Mouse (Mus musculus) liver, embryonic 11.5 days (tissue): ENCODE measurements around the gene G3bp1. TPM values are rescaled to one million over a fixed set of nuclear protein-coding genes. Genes with fewer than 3 reads are reported as not detected.

Experiments used
- ATAC-seq: fragments of 200-750 bp; cut with Nextera tagmentation; replicated peaks from 2 replicates; pipeline ENCODE4 v1.8.0; 2017; ENCODE audit warnings: moderate number of reproducible peaks, mild to moderate bottlenecking, moderate TSS enrichment, moderate library complexity; ENCODE audit not compliant: low FRiP score
- DNase-seq: peaks from one replicate; pipeline ENCODE4 v3.0.0-alpha.2; 2017; ENCODE audit warnings: low spot score
- H3K27ac ChIP-seq: fragments of 300-500 bp; sonication (generic); 2 replicates; pipeline ENCODE4 v1.5.1; 2014; ENCODE audit warnings: mild to moderate bottlenecking, low read depth, low read length, control low read depth
- H3K27me3 ChIP-seq: fragments of 300-500 bp; sonication (generic); replicated peaks from 2 replicates; pipeline ENCODE4 v1.6.1; 2014; ENCODE audit warnings: low read length, mixed read lengths; ENCODE audit not compliant: control insufficient read depth, insufficient read depth
- H3K36me3 ChIP-seq: fragments of 300-500 bp; sonication (generic); 2 replicates; pipeline ENCODE4 v1.6.1; 2014; ENCODE audit warnings: mild to moderate bottlenecking, low read length, moderate library complexity, mixed read lengths; ENCODE audit not compliant: control insufficient read depth, insufficient read depth
- H3K4me1 ChIP-seq: fragments of 300-500 bp; sonication (generic); replicated peaks from 2 replicates; pipeline ENCODE4 v1.6.1; 2014; ENCODE audit warnings: low read length, mixed read lengths; ENCODE audit not compliant: control insufficient read depth, insufficient read depth
- H3K4me2 ChIP-seq: fragments of 300-500 bp; sonication (generic); 2 replicates; pipeline ENCODE4 v1.6.1; 2014; ENCODE audit warnings: mild to moderate bottlenecking, control low read depth, moderate library complexity
- H3K4me3 ChIP-seq: fragments of 300-500 bp; sonication (generic); 2 replicates; pipeline ENCODE4 v1.5.1; 2014; ENCODE audit warnings: low read depth, low read length, control low read depth
- H3K9ac ChIP-seq: fragments of 300-500 bp; sonication (generic); 2 replicates; pipeline ENCODE4 v1.6.1; 2014; ENCODE audit warnings: low read depth, low read length, control low read depth
- H3K9me3 ChIP-seq: fragments of 300-500 bp; sonication (generic); 2 replicates; pipeline ENCODE4 v1.6.1; 2016; ENCODE audit warnings: low read length, inconsistent platforms, mixed read lengths; ENCODE audit not compliant: control insufficient read depth
- WGBS: fragments of 180-500 bp; shearing (Covaris S2); extraction: QIAGEN DNeasy Blood & Tissue Kit; methylation state at CpG from one replicate; pipeline ENCODE4 v1.1.7; 2014; 5-methylcytosine and 5-hydroxymethylcytosine counted together
- polyA plus RNA-seq: library from polyadenylated mRNA; unstranded; fragments of >200 nt; fragmentation: Nextera tagmentation; extraction: Ambion mirVana; gene quantifications from 2 replicates; pipeline ENCODE4 v1.2.1, GENCODE M21; 2014

G3bp1 gene
- polyA plus RNA-seq, 1 experiment from 2014 or later = 204 TPM

DNA sequence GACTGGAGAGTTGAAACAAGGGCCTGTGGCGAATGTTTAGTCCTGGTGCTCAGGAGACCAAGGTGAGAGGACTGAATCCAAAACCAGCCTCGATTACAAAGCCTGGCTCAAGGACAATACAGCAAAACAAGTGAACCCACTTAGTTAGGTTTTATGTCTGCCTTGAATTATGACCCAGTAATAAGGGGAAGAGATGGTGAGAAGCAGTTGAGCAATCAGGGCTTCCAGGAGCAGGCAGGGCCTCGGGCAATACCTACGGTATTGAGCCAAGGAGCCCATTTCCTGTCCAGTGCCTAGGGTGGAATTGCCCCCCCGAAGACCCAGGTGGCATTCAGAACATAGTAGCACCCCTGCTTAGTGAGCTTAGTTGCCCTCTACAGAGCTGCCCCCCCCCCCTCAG lies 33.4 kb downstream of the G3bp1 start:
- H3K4me1 ChIP-seq = no peaks in the 10 kb centered on the region
- no peak overlapping the region for H3K4me2 ChIP-seq
- ATAC-seq (no peak), DNase-seq (no peak)
- peaks cover 24% of the 10 kb centered on the region for H3K36me3 ChIP-seq
- H3K27me3 ChIP-seq = no peaks in the 10 kb centered on the region
- H3K9me3 ChIP-seq = no peaks in the 10 kb centered on the region
- no peak overlapping the region for H3K9ac ChIP-seq
- H3K27ac ChIP-seq = no peak overlapping the region
- whole genome bisulfite sequencing = 66% methylated on average over 5 of the region's 5 CpGs
- H3K4me3 ChIP-seq = no peak overlapping the region

DNA sequence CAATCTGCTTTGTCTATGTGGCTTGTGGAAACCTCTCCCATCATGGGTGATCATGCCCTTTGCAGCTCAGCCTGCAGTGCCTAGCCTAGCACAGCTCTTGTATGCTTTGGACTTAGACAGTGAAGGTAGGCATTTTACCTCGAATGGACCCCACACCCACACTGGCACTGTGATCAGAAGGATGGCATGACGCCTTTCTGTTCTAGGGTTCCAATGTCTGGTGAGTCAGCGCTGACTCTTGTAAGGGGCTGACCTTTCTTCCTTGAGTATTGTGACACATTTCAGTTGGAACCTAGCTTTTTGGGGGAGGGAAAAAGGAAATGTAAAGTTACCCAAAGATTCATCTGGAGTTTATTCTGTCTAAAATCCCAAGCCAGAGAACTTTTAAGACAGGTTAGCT lies 36.0 kb downstream of the G3bp1 start:
- Histone ChIP-seq H3K4me1 (no peaks in the 10 kb centered on the region), H3K4me2 (no peak overlapping the region), H3K4me3 (no peak overlapping the region), H3K9me3 (no peaks in the 10 kb centered on the region), H3K9ac (no peak overlapping the region), H3K36me3 (peaks cover 13% of the 10 kb centered on the region; the same call in 1 of the 2 replicates), H3K27me3 (no peaks in the 10 kb centered on the region), H3K27ac (no peak overlapping the region)
- no peak for DNase-seq
- 79% methylated on average over 3 of the region's 3 CpGs for WGBS
- no peak for ATAC-seq

DNA sequence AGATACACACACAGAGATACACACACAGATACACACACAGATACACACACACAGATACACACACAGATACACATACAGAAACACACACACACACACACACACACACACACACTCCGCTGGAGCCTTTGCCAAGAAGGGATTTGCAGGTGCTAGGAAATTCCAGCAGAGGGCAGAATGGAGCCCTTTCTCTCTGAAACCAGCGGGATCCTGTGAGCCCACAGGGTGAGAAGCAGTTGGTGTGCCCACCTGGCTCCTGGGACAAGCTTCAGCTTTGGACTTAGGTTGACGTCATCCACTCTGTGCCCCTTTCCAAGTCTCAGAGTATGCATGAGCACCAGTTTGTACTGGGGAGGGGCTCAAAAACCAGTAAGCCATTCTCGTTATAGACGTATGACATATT lies 41.9 kb downstream of the G3bp1 start:
- no peak for DNase-seq

DNA sequence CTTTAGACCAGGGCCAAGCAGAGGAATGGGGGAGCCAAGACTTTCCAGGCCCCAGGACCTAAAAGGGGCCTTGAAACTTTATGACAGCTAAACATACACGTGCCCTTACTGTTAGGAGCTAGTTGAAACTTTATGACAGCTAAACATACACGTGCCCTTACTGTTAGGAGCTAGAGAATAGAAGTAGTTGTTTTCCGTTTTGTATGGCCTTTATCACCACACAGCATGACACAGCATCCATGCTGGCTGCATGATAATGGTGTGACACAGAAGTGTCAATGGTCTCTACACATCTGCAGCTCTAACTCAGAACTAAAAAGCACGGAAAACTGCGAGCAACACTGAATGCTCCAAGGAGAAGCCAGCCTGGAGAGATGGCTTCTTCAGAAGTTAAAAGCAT lies 48.2 kb downstream of the G3bp1 start:
- no peaks in the 10 kb centered on the region for H3K4me1 ChIP-seq
- no peak overlapping the region for H3K9ac ChIP-seq
- no peak overlapping the region for H3K4me2 ChIP-seq
- H3K4me3 ChIP-seq = no peak overlapping the region
- DNase-seq (no peak), ATAC-seq (peak; percentile 41; the same call in 1 of the 2 replicates)
- no peaks in the 10 kb centered on the region for H3K27me3 ChIP-seq
- H3K27ac ChIP-seq = no peak overlapping the region
- no peaks in the 10 kb centered on the region for H3K36me3 ChIP-seq
- no peaks in the 10 kb centered on the region for H3K9me3 ChIP-seq
- 50% methylated on average over 5 of the region's 5 CpGs for whole genome bisulfite sequencing

More for the DNA sequence above, 41.9 kb downstream of the G3bp1 start:
- H3K4me2 ChIP-seq = no peak overlapping the region
- H3K4me3 ChIP-seq = no peak overlapping the region
- H3K4me1 ChIP-seq = no peaks in the 10 kb centered on the region
- no peaks in the 10 kb centered on the region for H3K27me3 ChIP-seq
- ATAC-seq = no peak
- no peaks in the 10 kb centered on the region for H3K9me3 ChIP-seq
- H3K36me3 ChIP-seq = no peaks in the 10 kb centered on the region
- H3K9ac ChIP-seq = no peak overlapping the region
- 54% methylated on average over 5 of the region's 5 CpGs for WGBS
- no peak overlapping the region for H3K27ac ChIP-seq

DNA sequence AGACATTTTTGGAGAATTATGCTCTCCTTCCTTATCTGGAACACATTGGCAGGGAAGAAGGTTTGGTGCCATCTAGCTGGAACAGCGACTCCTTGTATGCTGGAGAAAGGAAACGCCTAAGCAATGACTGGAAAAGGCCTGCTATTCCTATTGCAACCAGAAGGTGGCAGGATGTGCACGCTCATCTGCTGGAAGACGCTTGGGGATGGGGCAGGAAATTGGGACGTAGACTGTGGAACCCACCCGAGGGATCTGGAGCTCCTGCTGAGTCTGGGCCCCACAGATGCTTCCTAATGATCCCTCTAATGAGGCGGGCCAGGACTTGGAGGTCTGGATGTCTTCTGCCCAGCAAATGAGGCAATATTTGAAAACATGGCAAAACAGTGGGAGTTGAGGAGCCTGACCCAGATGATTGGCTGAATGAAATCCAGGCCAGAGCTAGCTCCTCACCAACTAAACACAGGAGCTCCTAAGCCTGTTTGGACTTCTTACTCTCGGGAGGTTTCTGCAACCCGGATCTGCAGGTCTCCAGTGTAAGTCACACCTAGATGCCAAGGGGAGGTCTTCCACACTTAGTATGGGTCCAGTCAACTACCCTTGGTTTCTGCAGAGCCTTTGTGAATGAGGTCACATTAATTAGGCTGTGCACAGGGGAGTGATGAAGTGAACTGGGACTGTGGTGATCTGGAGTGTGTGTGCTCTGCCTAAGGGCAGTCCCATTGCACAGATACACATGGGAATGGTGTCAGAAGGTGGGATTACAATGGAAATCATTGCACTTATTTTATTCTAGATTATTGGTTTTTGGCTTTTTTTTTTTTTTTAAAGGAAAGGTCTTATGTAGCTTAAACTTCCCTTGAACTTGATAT lies 49.6 kb downstream of the G3bp1 start:
- 7% methylated on average over 9 of the region's 9 CpGs for WGBS
- Histone ChIP-seq H3K9ac (no peak overlapping the region), H3K27me3 (no peaks in the 10 kb centered on the region), H3K9me3 (no peaks in the 10 kb centered on the region), H3K4me2 (no peak overlapping the region), H3K36me3 (no peaks in the 10 kb centered on the region), H3K27ac (no peak overlapping the region), H3K4me1 (no peaks in the 10 kb centered on the region), H3K4me3 (no peak overlapping the region)
- ATAC-seq (0 out of 2 replicates have a peak, but pooled peaks have one; percentile 14), DNase-seq (peak; percentile 67)

DNA sequence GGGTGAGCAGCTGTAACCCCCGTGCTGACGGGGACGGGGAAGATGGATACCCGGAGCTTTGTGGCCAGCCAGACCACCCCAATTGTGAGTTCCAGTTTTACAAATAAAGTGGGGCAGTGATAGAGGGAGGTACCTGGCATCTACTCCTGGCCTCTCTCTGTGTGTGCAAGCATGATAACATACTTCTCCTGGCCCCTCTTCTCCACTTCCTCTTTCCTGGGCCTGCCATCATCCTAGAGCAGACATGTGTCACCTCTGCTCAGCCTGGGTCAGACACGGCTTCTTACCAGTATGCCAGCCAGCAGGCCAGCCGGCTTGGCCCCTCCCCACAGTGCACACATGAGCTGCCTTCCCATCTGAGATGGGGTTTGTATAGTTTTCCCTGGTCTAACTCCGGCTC lies 61.3 kb downstream of the G3bp1 start:
- no peaks in the 10 kb centered on the region for H3K9me3 ChIP-seq
- H3K9ac ChIP-seq = no peak overlapping the region
- no peak overlapping the region for H3K4me3 ChIP-seq
- no peak overlapping the region for H3K27ac ChIP-seq
- no peaks in the 10 kb centered on the region for H3K36me3 ChIP-seq
- H3K4me1 ChIP-seq = 0 out of 2 replicates have a peak, but pooled peaks cover 2% of the 10 kb centered on the region
- peak; percentile 54; the same call in 1 of the 2 replicates for ATAC-seq
- DNase-seq = no peak
- no peaks in the 10 kb centered on the region for H3K27me3 ChIP-seq
- H3K4me2 ChIP-seq = no peak overlapping the region
- 50% methylated on average over 7 of the region's 7 CpGs for WGBS

DNA sequence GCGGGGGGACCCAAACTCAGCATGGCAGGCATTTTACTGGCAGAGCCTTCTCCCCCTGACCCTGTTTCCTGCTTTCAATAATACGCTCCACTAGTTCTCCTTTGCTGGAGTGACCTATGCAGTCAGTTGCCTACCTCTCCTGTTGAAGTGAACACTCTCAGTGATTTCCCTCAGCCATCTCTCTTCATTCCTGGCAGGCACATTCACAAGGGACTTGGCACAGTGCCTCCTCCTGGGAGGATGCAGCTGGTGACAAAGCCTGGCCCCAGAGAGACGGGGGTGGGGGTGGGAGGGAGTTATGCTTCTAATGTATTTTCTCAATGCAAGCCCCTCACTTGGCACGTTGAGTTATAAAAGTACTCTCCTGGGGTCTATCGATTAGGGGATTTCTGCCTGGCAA lies 63.9 kb downstream of the G3bp1 start:
- 75% methylated on average over 5 of the region's 5 CpGs for WGBS
- H3K27ac ChIP-seq = no peak overlapping the region
- H3K4me1 ChIP-seq = 0 out of 2 replicates have a peak, but pooled peaks cover 2% of the 10 kb centered on the region
- H3K36me3 ChIP-seq = no peaks in the 10 kb centered on the region
- H3K27me3 ChIP-seq = no peaks in the 10 kb centered on the region
- H3K4me2 ChIP-seq = no peak overlapping the region
- ATAC-seq (no peak), DNase-seq (no peak)
- H3K4me3 ChIP-seq = no peak overlapping the region
- no peaks in the 10 kb centered on the region for H3K9me3 ChIP-seq
- no peak overlapping the region for H3K9ac ChIP-seq

DNA sequence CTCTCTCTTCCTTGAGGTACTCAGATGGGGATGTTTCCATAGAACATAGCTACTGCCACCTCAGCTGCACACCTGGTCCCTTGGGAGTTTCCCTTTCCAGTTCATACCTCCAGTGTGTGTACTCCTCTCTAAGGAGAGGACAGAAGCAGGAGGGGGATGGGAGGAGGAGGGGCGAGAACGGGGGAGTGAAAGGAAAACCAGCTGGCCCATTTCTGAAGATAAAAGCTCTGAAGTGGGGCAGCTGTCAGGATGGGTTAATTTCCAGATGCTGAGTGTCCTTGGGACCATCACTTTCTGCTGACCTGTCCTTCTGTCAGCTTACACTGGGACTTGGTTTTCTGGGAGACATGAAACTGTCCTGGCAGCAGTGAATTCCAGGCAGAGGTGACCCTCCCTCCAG lies 65.3 kb downstream of the G3bp1 start:
- H3K27me3 ChIP-seq = no peaks in the 10 kb centered on the region
- H3K9me3 ChIP-seq = no peaks in the 10 kb centered on the region
- no peak overlapping the region for H3K4me2 ChIP-seq
- H3K9ac ChIP-seq = no peak overlapping the region
- H3K4me3 ChIP-seq = no peak overlapping the region
- no peak overlapping the region for H3K27ac ChIP-seq
- WGBS = 27% methylated on average over 2 of the region's 2 CpGs
- no peaks in the 10 kb centered on the region for H3K36me3 ChIP-seq
- ATAC-seq (no peak), DNase-seq (no peak)
- H3K4me1 ChIP-seq = 0 out of 2 replicates have a peak, but pooled peaks cover 2% of the 10 kb centered on the region

DNA sequence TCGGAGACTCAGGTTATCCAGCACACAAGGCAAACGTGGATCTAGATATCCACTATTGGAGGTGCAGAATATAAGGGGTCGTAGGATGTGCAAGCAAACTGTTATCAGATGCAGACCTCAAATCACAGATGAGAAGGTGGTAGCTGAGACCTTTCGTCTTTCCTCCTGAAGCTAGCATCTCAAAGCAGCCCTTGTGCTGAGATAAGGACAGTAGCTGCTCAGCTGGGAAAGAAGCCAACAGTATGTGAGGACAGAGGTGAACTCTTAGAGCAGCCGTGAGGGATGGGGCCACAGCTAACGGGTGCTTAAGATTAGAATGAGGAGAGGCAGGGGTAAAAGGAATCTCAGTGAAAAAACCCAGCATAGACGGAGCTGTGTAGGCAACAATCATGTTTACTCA lies 72.6 kb downstream of the G3bp1 start:
- Histone ChIP-seq H3K9ac (no peak overlapping the region), H3K27ac (no peak overlapping the region), H3K9me3 (0 out of 2 replicates have a peak, but pooled peaks cover 2% of the 10 kb centered on the region), H3K4me3 (no peak overlapping the region), H3K4me1 (no peaks in the 10 kb centered on the region), H3K4me2 (no peak overlapping the region), H3K27me3 (no peaks in the 10 kb centered on the region), H3K36me3 (no peaks in the 10 kb centered on the region)
- WGBS = 43% methylated on average over 7 of the region's 7 CpGs
- no peak for DNase-seq
- ATAC-seq = no peak
